Mouse (Mus musculus) heart, adult 2 months (tissue): ENCODE data around the gene E130308A19Rik. TPM values are rescaled to one million over a fixed set of nuclear protein-coding genes. Genes with fewer than 3 reads are reported as not detected.

Source experiments
- DNase-seq, 2 experiments: peaks; one replicate each; pipeline ENCODE4 v3.0.0; 2021
- H3K27ac ChIP-seq: fragments of 200-600 bp; 2 replicates; pipeline ENCODE4 v1.8.1; 2022
- H3K27me3 ChIP-seq: fragments of 200-500 bp; 2 replicates; pipeline ENCODE4 v1.6.1; 2012; ENCODE audit warnings: mild to moderate bottlenecking, low read length, inconsistent platforms, mixed read lengths; ENCODE audit not compliant: control insufficient read depth, insufficient read depth
- H3K36me3 ChIP-seq: fragments of 200-500 bp; 2 replicates; pipeline ENCODE4 v1.6.1; 2012; ENCODE audit warnings: low read length, inconsistent platforms; ENCODE audit not compliant: control insufficient read depth, insufficient read depth
- H3K4me1 ChIP-seq: fragments of 200-500 bp; 2 replicates; pipeline ENCODE4 v1.6.1; 2011; ENCODE audit warnings: low read length; ENCODE audit not compliant: control insufficient read depth, insufficient read depth
- H3K4me3 ChIP-seq: fragments of 200-600 bp; 2 replicates; pipeline ENCODE4 v1.8.1; 2022
- H3K79me2 ChIP-seq: fragments of 200-500 bp; replicated peaks from 2 replicates; pipeline ENCODE4 v1.6.1; 2012; ENCODE audit warnings: mild to moderate bottlenecking, inconsistent platforms, low read length, moderate library complexity, mixed read lengths; ENCODE audit not compliant: control insufficient read depth, insufficient read depth
- H3K9ac ChIP-seq: fragments of 200-500 bp; 2 replicates; pipeline ENCODE4 v1.6.1; 2012; ENCODE audit warnings: low read depth, mild to moderate bottlenecking, control low read depth, inconsistent platforms, low read length, mixed read lengths
- CTCF ChIP-seq: fragments of 200-600 bp; IDR thresholded peaks from 2 replicates; pipeline ENCODE4 v1.8.1; 2022; ENCODE audit warnings: antibody characterized with exemption, mild to moderate bottlenecking, moderate library complexity
- EP300 ChIP-seq: fragments of 200-500 bp; IDR thresholded peaks from 2 replicates; pipeline ENCODE4 v1.6.1; 2011; ENCODE audit warnings: low read depth, low read length, control low read depth; ENCODE audit not compliant: insufficient read depth
- POLR2A ChIP-seq: fragments of 200-500 bp; IDR thresholded peaks from 2 replicates; pipeline ENCODE4 v1.6.1; 2011; ENCODE audit warnings: mild to moderate bottlenecking, low read depth, low read length, control low read depth; ENCODE audit not compliant: insufficient read depth
- WGBS: fragments of 180-500 bp; shearing (Covaris S2); methylation state at CpG from one replicate; pipeline ENCODE4 v1.1.7; 2018; 5-methylcytosine and 5-hydroxymethylcytosine counted together
- intact Hi-C: fragments of 180-260 bp; cut with DNase I; formaldehyde crosslinking; loops from one replicate; pipeline ENCODE4 v1.15.1; 2025
- polyA plus RNA-seq: library from polyadenylated mRNA; depleted of rRNA; stranded (reverse); fragments of >200 nt; gene quantifications from 2 replicates; pipeline ENCODE4 v1.2.3, GENCODE M21; 2012
- total RNA-seq, 2 experiments: library from RNA; stranded (reverse); gene quantifications; 2 replicates each; pipeline ENCODE4 v1.2.3; 2021

Gene E130308A19Rik
- total and polyA plus RNA-seq, 3 experiments: 3.8 to 7.2 (median 6.5) TPM

GRCm38 (mm10) chr4:59728839-59729238, 102.8 kb downstream of the E130308A19Rik start:
- Histone ChIP-seq H3K79me2 (no peaks in the 10 kb centered on the region), H3K4me3 (no peak overlapping the region), H3K36me3 (no peaks in the 10 kb centered on the region), H3K27me3 (no peaks in the 10 kb centered on the region), H3K9ac (no peak overlapping the region), H3K27ac (no peak overlapping the region), H3K4me1 (no peaks in the 10 kb centered on the region)
- DNase-seq: no peak
- intact Hi-C loops: no loop called here
- TF ChIP-seq POLR2A (no peak), EP300 (no peak), CTCF (no peak)
- 94% methylated on average over 2 of the region's 2 CpGs for WGBS

- H3K4me1 ChIP-seq: no peaks in the 10 kb centered on the region
- intact Hi-C loops: no loop called here
- WGBS: 68% methylated on average over 7 of the region's 7 CpGs
- H3K36me3 ChIP-seq: no peaks in the 10 kb centered on the region
- no peak overlapping the region for H3K4me3 ChIP-seq
- DNase-seq: no peak
- H3K79me2 ChIP-seq: no peaks in the 10 kb centered on the region
- no peak overlapping the region for H3K27ac ChIP-seq
- H3K27me3 ChIP-seq: no peaks in the 10 kb centered on the region
- no peak overlapping the region for H3K9ac ChIP-seq
- TF ChIP-seq POLR2A: no peak
Measured at GRCm38 (mm10) chr4:59731544-59731943, 105.5 kb downstream of the E130308A19Rik start.

DNA sequence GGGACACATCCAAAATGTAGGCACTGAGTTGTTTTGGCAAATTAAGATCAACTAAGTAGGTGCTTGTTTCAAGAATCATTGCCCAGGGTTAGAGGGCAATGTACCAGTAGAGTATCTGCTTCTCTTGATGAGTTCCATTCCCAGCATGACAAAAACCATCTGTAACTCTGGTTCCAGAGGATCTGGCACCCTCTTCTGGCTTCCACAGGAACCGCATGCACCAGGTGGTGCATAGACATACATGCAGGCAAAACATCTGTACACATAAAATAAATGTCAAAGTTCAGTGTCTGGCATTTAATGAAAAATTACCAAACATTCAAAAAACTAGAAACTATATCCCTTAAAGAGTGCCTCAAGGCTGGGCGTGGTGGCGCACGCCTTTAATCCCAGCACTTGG, 113.3 kb downstream of the E130308A19Rik start:
- no peaks in the 10 kb centered on the region for H3K79me2 ChIP-seq
- DNase-seq: no peak
- TF ChIP-seq POLR2A: no peak
- TF ChIP-seq EP300: no peak
- peak; percentile 45 for TF ChIP-seq CTCF
- no peak overlapping the region for H3K27ac ChIP-seq
- H3K9ac ChIP-seq: no peak overlapping the region
- no peaks in the 10 kb centered on the region for H3K36me3 ChIP-seq
- intact Hi-C loops: no loop called here
- no peaks in the 10 kb centered on the region for H3K4me1 ChIP-seq
- H3K27me3 ChIP-seq: no peaks in the 10 kb centered on the region
- WGBS: 98% methylated on average over 4 of the region's 4 CpGs
- H3K4me3 ChIP-seq: no peak overlapping the region

DNA sequence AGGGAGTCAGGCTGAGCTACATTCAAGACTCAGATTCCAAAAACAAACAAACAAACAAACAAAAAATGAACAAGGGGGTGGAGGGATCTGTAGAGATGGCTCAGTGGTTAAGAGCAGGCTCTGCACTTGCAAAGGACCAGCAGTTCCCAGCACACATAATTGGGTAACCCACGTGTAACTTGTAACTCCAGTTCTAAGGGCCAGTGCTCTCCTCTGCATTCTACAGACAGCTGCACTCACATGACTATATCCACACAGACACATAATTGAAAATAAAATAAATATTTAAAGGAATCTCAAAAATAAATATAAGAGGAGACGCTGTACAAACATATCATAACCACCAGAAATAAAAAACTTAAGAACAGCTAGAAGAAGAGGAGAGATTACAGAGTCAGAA, 113.9 kb downstream of the E130308A19Rik start:
- DNase-seq: no peak
- WGBS: 98% methylated on average over 2 of the region's 2 CpGs
- TF ChIP-seq POLR2A: no peak
- no peak for TF ChIP-seq CTCF
- TF ChIP-seq EP300: no peak
- Histone ChIP-seq H3K79me2 (no peaks in the 10 kb centered on the region), H3K4me1 (no peaks in the 10 kb centered on the region), H3K36me3 (no peaks in the 10 kb centered on the region), H3K27ac (no peak overlapping the region), H3K27me3 (no peaks in the 10 kb centered on the region), H3K9ac (no peak overlapping the region), H3K4me3 (no peak overlapping the region)
- intact Hi-C loops: no loop called here

- Histone ChIP-seq H3K36me3 (no peaks in the 10 kb centered on the region), H3K27me3 (no peaks in the 10 kb centered on the region), H3K9ac (no peak overlapping the region), H3K27ac (peak overlapping the region; percentile 28), H3K4me3 (no peak overlapping the region), H3K4me1 (no peaks in the 10 kb centered on the region; the same call in 1 of the 2 replicates), H3K79me2 (no peaks in the 10 kb centered on the region)
- peak; percentile 48 to 69 for DNase-seq
- 30% methylated on average over 13 of the region's 13 CpGs for WGBS
- TF ChIP-seq CTCF (no peak), POLR2A (no peak), EP300 (no peak)
- intact Hi-C loops: no loop called here
Measured at GRCm38 (mm10) chr4:59753491-59754140, 127.6 kb downstream of the E130308A19Rik start.

DNA sequence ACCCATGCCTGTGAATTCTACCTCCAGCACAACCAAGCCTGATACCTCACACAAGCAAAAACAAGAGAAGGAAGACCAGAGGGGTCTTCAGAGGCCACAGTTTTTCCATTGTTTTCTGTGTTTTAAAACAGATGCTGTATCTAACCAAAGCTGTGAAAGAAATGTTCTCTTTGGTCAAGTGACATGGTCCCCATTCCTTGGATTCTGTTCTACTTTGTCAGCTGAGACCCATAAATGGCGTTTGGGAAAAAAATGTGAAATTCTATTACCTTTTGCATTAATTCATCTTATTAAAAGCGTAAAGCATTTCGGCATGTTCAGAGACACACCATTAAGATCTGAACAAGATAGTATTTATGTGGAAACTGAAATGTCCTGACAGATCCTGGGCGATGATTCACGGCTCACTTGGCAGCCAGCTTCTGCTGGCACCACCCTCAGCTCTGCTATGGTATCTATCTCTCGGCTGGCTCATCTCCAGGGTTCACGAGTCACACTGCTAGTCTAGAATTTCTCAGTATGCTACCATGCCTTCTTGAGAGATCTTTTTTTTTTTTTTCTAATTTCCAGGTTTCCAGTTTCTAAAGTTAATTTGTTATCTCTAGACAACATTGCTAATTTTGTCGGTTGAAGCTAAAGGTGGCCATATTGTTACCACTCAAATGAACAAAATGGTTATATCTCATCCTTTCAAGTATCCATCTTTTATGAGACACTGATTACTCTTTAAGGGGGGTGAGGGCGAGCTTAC, 130.5 kb downstream of the E130308A19Rik start:
- no peak overlapping the region for H3K4me3 ChIP-seq
- no peaks in the 10 kb centered on the region for H3K36me3 ChIP-seq
- 0 out of 2 replicates have a peak overlapping the region, but pooled peaks have one; percentile 17 for H3K27ac ChIP-seq
- H3K27me3 ChIP-seq: no peaks in the 10 kb centered on the region
- intact Hi-C loops: no loop called here
- DNase-seq: peak; percentile 51 to 76
- no peaks in the 10 kb centered on the region for H3K79me2 ChIP-seq
- 49% methylated on average over 9 of the region's 9 CpGs for WGBS
- H3K4me1 ChIP-seq: peaks cover 5% of the 10 kb centered on the region
- TF ChIP-seq CTCF (no peak), EP300 (no peak), POLR2A (no peak)
- no peak overlapping the region for H3K9ac ChIP-seq
